Mouse (Mus musculus): ENCODE data around the gene 1110032A03Rik. TPM values are rescaled to one million over a fixed set of nuclear protein-coding genes. Genes with fewer than 3 reads are reported as not detected.

1110032A03Rik gene
- polyA plus RNA-seq, 1 experiment from 2014 or later = 35.6 TPM

- H3K4me2 ChIP-seq (replicated peaks; ENCODE audit: low read depth) = peak within 1 kb of the TSS; percentile 35
- WGBS = 64% methylated on average over 14 of the region's 14 CpGs
- H3K9ac ChIP-seq (ENCODE audit: low read depth, low read length) = 0 out of 2 replicates have a peak within 1 kb of the TSS, but pooled peaks have one; percentile 11
- no peaks in the 10 kb centered on the region for H3K27me3 ChIP-seq (replicated peaks; ENCODE audit: control insufficient read depth, insufficient read depth, low read length)
- no peak for ATAC-seq
- peak within 1 kb of the TSS; percentile 21 for H3K4me3 ChIP-seq (ENCODE audit: low read depth, low read length)
- H3K4me1 ChIP-seq (replicated peaks; ENCODE audit: control insufficient read depth, insufficient read depth, low read length) = 0 out of 2 replicates have a peak, but pooled peaks cover 3% of the 10 kb centered on the region
- H3K36me3 ChIP-seq (ENCODE audit: control insufficient read depth, insufficient read depth) = no peaks in the 10 kb centered on the region
- H3K27ac ChIP-seq (ENCODE audit: low read depth, low read length) = peak within 1 kb of the TSS; percentile 57; the same call in 1 of the 2 replicates
- H3K9me3 ChIP-seq (ENCODE audit: control insufficient read depth) = no peaks in the 10 kb centered on the region
- no peak for TF ChIP-seq CTCF (IDR thresholded peaks at IDR 0.05; ENCODE audit: low read depth)
Measured at GRCm38 (mm10) chr9:50752054-50752602, 23.2 kb downstream of the 1110032A03Rik start, which contains the start of gene Hspb2. TSS of gene Hspb2 (minus strand) at chr9:50752354.

GRCm38 (mm10) chr9:50751323-50751722 lies 24.0 kb downstream of the 1110032A03Rik start, which contains the start of gene Cryab:
TSS of gene Cryab (plus strand) at chr9:50751325.
- Histone ChIP-seq H3K4me2 (replicated peaks; ENCODE audit: low read depth) (peak within 1 kb of the TSS; percentile 35), H3K9me3 (ENCODE audit: control insufficient read depth) (no peaks in the 10 kb centered on the region), H3K27ac (ENCODE audit: low read depth, low read length) (peak within 1 kb of the TSS; percentile 57; the same call in 1 of the 2 replicates), H3K27me3 (replicated peaks; ENCODE audit: control insufficient read depth, insufficient read depth, low read length) (no peaks in the 10 kb centered on the region), H3K4me1 (replicated peaks; ENCODE audit: control insufficient read depth, insufficient read depth, low read length) (0 out of 2 replicates have a peak, but pooled peaks cover 3% of the 10 kb centered on the region), H3K9ac (ENCODE audit: low read depth, low read length) (0 out of 2 replicates have a peak within 1 kb of the TSS, but pooled peaks have one; percentile 11), H3K4me3 (ENCODE audit: low read depth, low read length) (peak within 1 kb of the TSS; percentile 9; the same call in 1 of the 2 replicates), H3K36me3 (ENCODE audit: control insufficient read depth, insufficient read depth) (no peaks in the 10 kb centered on the region)
- ATAC-seq = no peak
- no peak for TF ChIP-seq CTCF (IDR thresholded peaks at IDR 0.05; ENCODE audit: low read depth)
- WGBS = 76% methylated on average over 22 of the region's 22 CpGs

- H3K4me2 ChIP-seq (replicated peaks; ENCODE audit: low read depth) = no peak overlapping the region
- H3K27ac ChIP-seq (ENCODE audit: low read depth, low read length) = no peak overlapping the region
- 0 out of 2 replicates have a peak, but pooled peaks cover 3% of the 10 kb centered on the region for H3K4me1 ChIP-seq (replicated peaks; ENCODE audit: control insufficient read depth, insufficient read depth, low read length)
- no peak overlapping the region for H3K4me3 ChIP-seq (ENCODE audit: low read depth, low read length)
- H3K9ac ChIP-seq (ENCODE audit: low read depth, low read length) = no peak overlapping the region
- H3K36me3 ChIP-seq (ENCODE audit: control insufficient read depth, insufficient read depth) = no peaks in the 10 kb centered on the region
- H3K27me3 ChIP-seq (replicated peaks; ENCODE audit: control insufficient read depth, insufficient read depth, low read length) = no peaks in the 10 kb centered on the region
- WGBS = 79% methylated on average over 6 of the region's 6 CpGs
- ATAC-seq = no peak
- H3K9me3 ChIP-seq (ENCODE audit: control insufficient read depth) = no peaks in the 10 kb centered on the region
- TF ChIP-seq CTCF (IDR thresholded peaks at IDR 0.05; ENCODE audit: low read depth) = no peak
Measured at GRCm38 (mm10) chr9:50750706-50751105, 24.6 kb downstream of the 1110032A03Rik start.

GRCm38 (mm10) chr9:50746214-50746677 lies 29.1 kb downstream of the 1110032A03Rik start, which contains the start of gene 2310030G06Rik:
TSS of gene 2310030G06Rik (minus strand) at chr9:50746536.
- 0 out of 2 replicates have a peak, but pooled peaks cover 3% of the 10 kb centered on the region for H3K4me1 ChIP-seq (replicated peaks; ENCODE audit: control insufficient read depth, insufficient read depth, low read length)
- under 1% methylated on average over 19 of the region's 19 CpGs for WGBS
- H3K4me2 ChIP-seq (replicated peaks; ENCODE audit: low read depth) = peak within 1 kb of the TSS; percentile 76
- H3K4me3 ChIP-seq (ENCODE audit: low read depth, low read length) = peak within 1 kb of the TSS; percentile 56
- H3K36me3 ChIP-seq (ENCODE audit: control insufficient read depth, insufficient read depth) = no peaks in the 10 kb centered on the region
- H3K27ac ChIP-seq (ENCODE audit: low read depth, low read length) = peak within 1 kb of the TSS; percentile 96
- ATAC-seq = peak; percentile 88
- peak within 1 kb of the TSS; percentile 72 for H3K9ac ChIP-seq (ENCODE audit: low read depth, low read length)
- no peaks in the 10 kb centered on the region for H3K27me3 ChIP-seq (replicated peaks; ENCODE audit: control insufficient read depth, insufficient read depth, low read length)
- peak; percentile 64 for TF ChIP-seq CTCF (IDR thresholded peaks at IDR 0.05; ENCODE audit: low read depth)
- H3K9me3 ChIP-seq (ENCODE audit: control insufficient read depth) = no peaks in the 10 kb centered on the region

- H3K4me3 ChIP-seq (ENCODE audit: low read depth, low read length) = peak overlapping the region; percentile 56
- H3K27me3 ChIP-seq (replicated peaks; ENCODE audit: control insufficient read depth, insufficient read depth, low read length) = no peaks in the 10 kb centered on the region
- peak overlapping the region; percentile 72 for H3K9ac ChIP-seq (ENCODE audit: low read depth, low read length)
- 7% methylated on average over 7 of the region's 7 CpGs for WGBS
- 0 out of 2 replicates have a peak, but pooled peaks cover 3% of the 10 kb centered on the region for H3K4me1 ChIP-seq (replicated peaks; ENCODE audit: control insufficient read depth, insufficient read depth, low read length)
- no peak for TF ChIP-seq CTCF (IDR thresholded peaks at IDR 0.05; ENCODE audit: low read depth)
- H3K27ac ChIP-seq (ENCODE audit: low read depth, low read length) = peak overlapping the region; percentile 96
- peak; percentile 45; the same call in 1 of the 2 replicates for ATAC-seq
- no peaks in the 10 kb centered on the region for H3K9me3 ChIP-seq (ENCODE audit: control insufficient read depth)
- peaks cover 4% of the 10 kb centered on the region; the same call in 1 of the 2 replicates for H3K36me3 ChIP-seq (ENCODE audit: control insufficient read depth, insufficient read depth)
- peak overlapping the region; percentile 76 for H3K4me2 ChIP-seq (replicated peaks; ENCODE audit: low read depth)
Measured at GRCm38 (mm10) chr9:50745806-50746205, 29.5 kb downstream of the 1110032A03Rik start.

GRCm38 (mm10) chr9:50742744-50743143 lies 32.6 kb downstream of the 1110032A03Rik start:
- 72% methylated on average over 2 of the region's 2 CpGs for WGBS
- Histone ChIP-seq H3K9ac (ENCODE audit: low read depth, low read length) (no peak overlapping the region), H3K4me2 (replicated peaks; ENCODE audit: low read depth) (no peak overlapping the region), H3K4me1 (replicated peaks; ENCODE audit: control insufficient read depth, insufficient read depth, low read length) (0 out of 2 replicates have a peak, but pooled peaks cover 3% of the 10 kb centered on the region), H3K9me3 (ENCODE audit: control insufficient read depth) (no peaks in the 10 kb centered on the region), H3K4me3 (ENCODE audit: low read depth, low read length) (no peak overlapping the region), H3K36me3 (ENCODE audit: control insufficient read depth, insufficient read depth) (peaks cover 5% of the 10 kb centered on the region; the same call in 1 of the 2 replicates), H3K27ac (ENCODE audit: low read depth, low read length) (no peak overlapping the region), H3K27me3 (replicated peaks; ENCODE audit: control insufficient read depth, insufficient read depth, low read length) (no peaks in the 10 kb centered on the region)
- no peak for TF ChIP-seq CTCF (IDR thresholded peaks at IDR 0.05; ENCODE audit: low read depth)
- no peak for ATAC-seq

Measured in intestine, postnatal 0 days (tissue).